Mouse (Mus musculus) small intestine, adult 2 months (tissue): ENCODE measurements around the gene Qprt. TPM values are rescaled to one million over a fixed set of nuclear protein-coding genes. Genes with fewer than 3 reads are reported as not detected.

Experiments
- H3K27ac ChIP-seq: fragments of 200-500 bp; 2 replicates; pipeline ENCODE4 v1.5.1; 2012; ENCODE audit warnings: low read depth, low read length, control low read depth, inconsistent platforms; ENCODE audit not compliant: insufficient read depth
- H3K27me3 ChIP-seq: fragments of 200-500 bp; 2 replicates; pipeline ENCODE4 v1.6.1; 2012; ENCODE audit warnings: mild to moderate bottlenecking, moderate library complexity, low read length, inconsistent platforms; ENCODE audit not compliant: control insufficient read depth, insufficient read depth
- H3K36me3 ChIP-seq: fragments of 200-500 bp; 2 replicates; pipeline ENCODE4 v1.6.1; 2012; ENCODE audit warnings: mild to moderate bottlenecking, low read length, control low read depth, inconsistent platforms; ENCODE audit not compliant: control insufficient read depth, insufficient read depth
- H3K4me1 ChIP-seq: fragments of 200-500 bp; 2 replicates; pipeline ENCODE4 v1.6.1; 2012; ENCODE audit warnings: low read length, inconsistent platforms, mixed read lengths; ENCODE audit not compliant: control insufficient read depth, insufficient read depth, insufficient read length
- H3K4me3 ChIP-seq: fragments of 200-500 bp; 2 replicates; pipeline ENCODE4 v1.5.1; 2012; ENCODE audit warnings: low read depth, mild to moderate bottlenecking, control low read depth, inconsistent platforms, low read length, moderate library complexity
- CTCF ChIP-seq: fragments of 200-500 bp; IDR thresholded peaks from 2 replicates; pipeline ENCODE4 v1.5.1; 2012; ENCODE audit warnings: low read depth, mild to moderate bottlenecking, control low read depth, inconsistent platforms, low read length, moderate library complexity, mixed read lengths; ENCODE audit not compliant: insufficient replicate concordance, insufficient read length; ENCODE audit errors: extremely low read depth
- POLR2A ChIP-seq: fragments of 200-500 bp; IDR thresholded peaks from 2 replicates; pipeline ENCODE4 v1.6.1; 2012; ENCODE audit warnings: low read depth, mild to moderate bottlenecking, control low read depth, inconsistent platforms, low read length, moderate library complexity
- WGBS: fragments of 180-500 bp; shearing (Covaris S2); methylation state at CpG from one replicate; pipeline ENCODE4 v1.1.7; 2018; 5-methylcytosine and 5-hydroxymethylcytosine counted together
- polyA plus RNA-seq: library from polyadenylated mRNA; depleted of rRNA; stranded (reverse); fragments of >200 nt; gene quantifications from 2 replicates; pipeline ENCODE4 v1.2.3, GENCODE M21; 2012; rRNA removed

The Qprt gene
- polyA plus RNA-seq = 0.37 and 1.7 TPM in 2 replicates

- no peak within 1 kb of the TSS for H3K4me3 ChIP-seq
These were observed at the start of gene Qprt for GRCm38 (mm10) chr7:127121911-127122270. Qprt (minus strand) TSS chr7:127122226.

GRCm38 (mm10) chr7:127166501-127166900 is 44.5 kb upstream of the Qprt start:
- Histone ChIP-seq H3K27me3 (no peaks in the 10 kb centered on the region), H3K4me3 (no peak overlapping the region), H3K27ac (no peak overlapping the region), H3K4me1 (no peaks in the 10 kb centered on the region), H3K36me3 (no peaks in the 10 kb centered on the region)
- no peak for TF ChIP-seq POLR2A
- 71% methylated on average over 5 of the region's 5 CpGs for WGBS

More at GRCm38 (mm10) chr7:127121911-127122270, at the start of gene Qprt:
- H3K27me3 ChIP-seq = no peaks in the 10 kb centered on the region
- no peaks in the 10 kb centered on the region for H3K36me3 ChIP-seq
- H3K27ac ChIP-seq = no peak within 1 kb of the TSS
- WGBS = 56% methylated on average over 7 of the region's 7 CpGs
- peaks cover 24% of the 10 kb centered on the region for H3K4me1 ChIP-seq
- TF ChIP-seq CTCF (no peak), POLR2A (no peak)

DNA sequence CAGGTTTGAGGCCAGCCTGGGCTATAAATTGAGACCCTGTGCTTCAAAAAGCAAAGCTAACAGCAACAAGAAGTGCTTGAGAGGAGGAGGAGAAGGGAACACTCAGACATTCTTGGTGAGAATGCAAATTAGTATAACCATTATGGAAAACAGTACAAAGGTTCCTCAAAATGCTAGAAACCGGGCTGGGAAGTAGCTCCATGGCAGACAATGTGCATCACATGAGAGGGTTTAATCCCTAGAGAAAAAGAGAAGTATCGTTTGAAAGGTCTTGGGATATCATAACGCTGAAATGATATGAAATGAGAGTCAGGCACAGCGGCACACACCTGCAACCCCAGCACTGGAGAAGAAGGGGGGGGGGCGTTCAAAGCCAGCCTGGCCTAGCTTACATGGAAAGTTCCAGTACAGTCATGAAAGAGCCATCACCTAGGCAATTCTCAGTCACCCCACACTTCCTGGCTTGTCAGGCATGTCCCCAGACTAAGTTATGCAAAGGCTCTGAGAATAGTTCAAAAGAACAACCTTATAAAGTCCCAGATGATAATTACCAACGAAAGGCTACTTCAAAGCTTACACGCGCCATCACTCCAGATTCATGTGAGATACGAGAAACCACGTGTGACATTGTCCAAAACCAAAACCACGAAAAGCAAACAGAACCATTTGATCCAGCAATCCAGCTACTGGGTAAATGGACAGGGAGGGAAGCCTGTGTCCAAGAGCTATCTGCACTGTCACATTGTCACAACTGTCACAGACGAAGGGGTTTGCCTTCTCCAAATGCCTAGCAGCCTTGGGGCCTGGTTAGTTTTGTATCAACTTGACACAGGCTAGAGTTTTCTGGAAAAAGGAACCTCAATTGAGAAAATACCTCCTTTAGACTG is 43.8 kb upstream of the Qprt start:
- Histone ChIP-seq H3K36me3 (no peaks in the 10 kb centered on the region), H3K4me1 (no peaks in the 10 kb centered on the region), H3K27ac (no peak overlapping the region), H3K27me3 (no peaks in the 10 kb centered on the region), H3K4me3 (no peak overlapping the region)
- 77% methylated on average over 12 of the region's 12 CpGs for WGBS
- TF ChIP-seq CTCF = no peak
- no peak for TF ChIP-seq POLR2A

DNA sequence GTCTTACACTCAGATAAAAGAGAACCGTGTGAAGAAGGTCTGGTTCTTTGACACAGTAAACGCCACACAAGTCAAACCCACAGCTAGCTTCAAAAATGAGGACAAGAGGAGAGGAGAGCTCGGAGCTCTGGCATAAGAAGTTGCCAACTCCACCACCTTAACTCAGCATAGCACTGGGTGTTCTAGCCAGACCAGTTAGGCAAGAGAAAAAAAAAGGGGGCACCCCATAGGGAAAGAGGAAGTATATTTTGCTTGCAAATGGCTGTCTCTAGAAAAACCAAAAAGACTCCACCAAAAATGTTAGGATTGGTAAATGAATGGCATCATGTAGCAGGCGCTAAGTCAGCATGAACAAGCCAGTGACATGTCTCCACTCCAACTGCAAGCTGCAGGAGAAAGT is 42.0 kb upstream of the Qprt start:
- no peaks in the 10 kb centered on the region for H3K4me1 ChIP-seq
- no peak overlapping the region for H3K4me3 ChIP-seq
- H3K36me3 ChIP-seq = no peaks in the 10 kb centered on the region
- no peak overlapping the region for H3K27ac ChIP-seq
- TF ChIP-seq CTCF (no peak), POLR2A (no peak)
- H3K27me3 ChIP-seq = no peaks in the 10 kb centered on the region
- WGBS = 84% methylated on average over 4 of the region's 4 CpGs

DNA sequence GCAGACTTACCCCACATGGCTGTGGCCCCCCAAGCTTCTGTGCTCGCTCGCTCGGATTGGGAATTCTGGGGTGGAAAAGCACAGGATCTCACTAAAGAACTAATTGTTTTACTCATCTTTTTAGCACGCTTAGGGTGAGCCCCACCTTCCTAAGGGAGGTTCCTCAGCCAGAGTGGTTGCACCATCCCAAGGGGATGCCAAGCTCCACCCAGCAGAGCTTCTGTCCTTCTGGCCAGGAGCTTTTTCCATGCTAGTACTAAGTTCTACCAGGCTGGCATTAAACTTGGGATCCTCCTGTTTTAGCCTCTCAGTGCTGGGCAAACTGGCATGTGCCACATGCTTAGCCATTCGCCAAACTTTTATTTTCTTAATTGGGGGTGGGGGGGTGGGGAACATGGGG is 40.5 kb upstream of the Qprt start:
- Histone ChIP-seq H3K27ac (no peak overlapping the region), H3K27me3 (no peaks in the 10 kb centered on the region), H3K36me3 (no peaks in the 10 kb centered on the region), H3K4me1 (no peaks in the 10 kb centered on the region), H3K4me3 (no peak overlapping the region)
- no peak for TF ChIP-seq POLR2A
- no peak for TF ChIP-seq CTCF
- 78% methylated on average over 5 of the region's 5 CpGs for WGBS

DNA sequence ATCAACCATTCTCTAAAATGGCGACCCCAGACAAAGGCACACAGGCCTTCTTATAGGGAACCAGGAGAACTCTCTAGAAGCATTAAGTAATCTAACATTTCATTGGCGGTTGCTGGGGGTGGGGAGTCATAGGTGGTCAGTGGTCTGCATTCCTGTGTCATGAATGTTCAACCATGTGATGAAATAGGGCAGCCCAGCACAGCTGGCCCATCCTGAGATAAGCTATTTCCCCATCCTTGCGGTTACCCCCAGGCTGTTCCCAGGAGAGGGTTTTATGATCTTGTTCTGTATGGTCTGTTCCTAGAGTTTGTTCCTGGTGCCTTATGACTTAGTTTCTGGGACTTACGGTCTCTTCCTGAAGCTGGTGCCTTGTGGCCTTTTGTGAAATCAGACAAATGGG is 35.5 kb upstream of the Qprt start:
- 82% methylated on average over 4 of the region's 4 CpGs for WGBS
- H3K36me3 ChIP-seq = no peaks in the 10 kb centered on the region
- TF ChIP-seq CTCF (no peak), POLR2A (no peak)

GRCm38 (mm10) chr7:127153477-127153876 is 31.5 kb upstream of the Qprt start:
- Histone ChIP-seq H3K4me1 (no peaks in the 10 kb centered on the region), H3K27me3 (no peaks in the 10 kb centered on the region), H3K27ac (no peak overlapping the region), H3K36me3 (no peaks in the 10 kb centered on the region), H3K4me3 (no peak overlapping the region)
- WGBS = 69% methylated on average over 3 of the region's 3 CpGs
- no peak for TF ChIP-seq POLR2A

More for the DNA sequence above, 35.5 kb upstream of the Qprt start:
- no peak overlapping the region for H3K4me3 ChIP-seq
- no peak overlapping the region for H3K27ac ChIP-seq
- no peaks in the 10 kb centered on the region for H3K4me1 ChIP-seq
- H3K27me3 ChIP-seq = no peaks in the 10 kb centered on the region
